Mouse (Mus musculus): Measurements from ENCODE around the gene Rab43. TPM values are rescaled to one million over a fixed set of nuclear protein-coding genes. Genes with fewer than 3 reads are reported as not detected.

The Rab43 gene
- polyA plus RNA-seq, 1 experiment from 2014 or later: 11.3 TPM

Other genes starting within 250 kb of the Rab43 start
- gene Prokr1, start 221.4 kb downstream of the Rab43 start, polyA plus RNA-seq (2015; fragmentation: Nextera tagmentation; extraction: Ambion mirVana): 2.3 and 2.4 TPM in 2 replicates
- 13.0 and 14.2 TPM in 2 replicates for gene Aplf, start 140.0 kb downstream of the Rab43 start, polyA plus RNA-seq (2015; fragmentation: Nextera tagmentation; extraction: Ambion mirVana)
- 0.69 and 0.73 TPM in 2 replicates for gene Efcc1, start 81.3 kb downstream of the Rab43 start, polyA plus RNA-seq (2015; fragmentation: Nextera tagmentation; extraction: Ambion mirVana)
- 1.5 and 2.0 TPM in 2 replicates for gene Gp9, start 34.1 kb downstream of the Rab43 start, polyA plus RNA-seq (2015; fragmentation: Nextera tagmentation; extraction: Ambion mirVana)
- 3.7 and 4.1 TPM in 2 replicates for gene Gm45140, start 23.6 kb upstream of the Rab43 start, polyA plus RNA-seq (2015; fragmentation: Nextera tagmentation; extraction: Ambion mirVana)
- 42.5 and 50.5 TPM in 2 replicates for gene Isy1, start 26.6 kb upstream of the Rab43 start, polyA plus RNA-seq (2015; fragmentation: Nextera tagmentation; extraction: Ambion mirVana)
- 831 and 949 TPM in 2 replicates for gene Cnbp, start 38.9 kb upstream of the Rab43 start, polyA plus RNA-seq (2015; fragmentation: Nextera tagmentation; extraction: Ambion mirVana)
- gene Copg1, start 75.7 kb upstream of the Rab43 start, polyA plus RNA-seq (2015; fragmentation: Nextera tagmentation; extraction: Ambion mirVana): 162 and 166 TPM in 2 replicates
- 31.6 and 35.6 TPM in 2 replicates for gene Hmces, start 101.8 kb upstream of the Rab43 start, polyA plus RNA-seq (2015; fragmentation: Nextera tagmentation; extraction: Ambion mirVana)
- gene H1fx, start 169.5 kb upstream of the Rab43 start, polyA plus RNA-seq (2015; fragmentation: Nextera tagmentation; extraction: Ambion mirVana): 2.4 and 4.1 TPM in 2 replicates
- 286 and 289 TPM in 2 replicates for gene Rab7, start 233.1 kb upstream of the Rab43 start, polyA plus RNA-seq (2015; fragmentation: Nextera tagmentation; extraction: Ambion mirVana)

All from intestine, embryonic 16.5 days (tissue).